In genomic region chr6:23132573-23133181, GRCm38 (mm10) we compare ENCODE assay signal across 8 mouse cellular contexts. TPM values are rescaled to one million over a fixed set of nuclear protein-coding genes. Genes with fewer than 3 reads are reported as not detected.
DNase-seq lines count a peak whose midpoint lies in the region; ATAC-seq lines count a peak whose summit lies in the region.

Gene Aass (minus strand): TSS chr6:23132986.

- peak within 1 kb of the TSS; percentile 66 for H3K4me2 ChIP-seq in limb, embryonic 11.5 days (ENCODE audit: low read depth, severe bottlenecking)
- peak within 1 kb of the TSS; percentile 83 for H3K4me2 ChIP-seq in midbrain, embryonic 12.5 days (replicated peaks)

- no peaks in the 10 kb centered on the region for H3K36me3 ChIP-seq in limb, embryonic 11.5 days (ENCODE audit: control insufficient read depth, insufficient read depth, low read length)
- H3K36me3 ChIP-seq in midbrain, embryonic 12.5 days = no peaks in the 10 kb centered on the region

- H3K9me3 ChIP-seq in limb, embryonic 11.5 days (ENCODE audit: control insufficient read depth, low read length) = no peaks in the 10 kb centered on the region
- no peaks in the 10 kb centered on the region for H3K9me3 ChIP-seq in midbrain, embryonic 12.5 days

- H3K27ac ChIP-seq in limb, embryonic 11.5 days (replicated peaks; ENCODE audit: low read depth, low read length) = no peak within 1 kb of the TSS
- no peak within 1 kb of the TSS for H3K27ac ChIP-seq in midbrain, embryonic 12.5 days (replicated peaks)

- 0 out of 2 replicates have a peak, but pooled peaks cover 2% of the 10 kb centered on the region for H3K4me1 ChIP-seq in limb, embryonic 11.5 days (ENCODE audit: control insufficient read depth, insufficient read depth, low read length)
- peaks cover 6% of the 10 kb centered on the region for H3K4me1 ChIP-seq in midbrain, embryonic 12.5 days

- DNase-seq in ES-CJ7 (ENCODE audit: low read depth, low spot score) = peak; percentile 78
- peak; percentile 17 for DNase-seq in brain, adult 2 months (ENCODE audit: low read depth, low spot score)
- DNase-seq in gastrocnemius, postnatal 10 days = peak; percentile 34
- peak; percentile 26 for DNase-seq in hindlimb bud, embryonic 11.5 days (ENCODE audit: extremely low spot score, low read depth, low spot score)
- DNase-seq in limb, embryonic 11.5 days (ENCODE audit: low spot score) = peak; percentile 63
- peak; percentile 39 for DNase-seq in testis, postnatal 14 days (ENCODE audit: low spot score)
- DNase-seq in thymus, postnatal 25 days = no peak

- ATAC-seq in limb, embryonic 11.5 days (ENCODE audit: insufficient number of reproducible peaks, low FRiP score, low TSS enrichment, low read depth) = peak; percentile 91
- ATAC-seq in midbrain, embryonic 12.5 days (ENCODE audit: low FRiP score, low read depth) = peak; percentile 87

- WGBS in limb, embryonic 11.5 days = under 1% methylated on average over 20 of the region's 20 CpGs
- under 1% methylated on average over 20 of the region's 20 CpGs for WGBS in midbrain, embryonic 12.5 days

- H3K4me3 ChIP-seq in limb, embryonic 11.5 days (ENCODE audit: low read depth, low read length) = peak within 1 kb of the TSS; percentile 46
- peak within 1 kb of the TSS; percentile 48 for H3K4me3 ChIP-seq in midbrain, embryonic 12.5 days

- peak within 1 kb of the TSS; percentile 12 for H3K9ac ChIP-seq in limb, embryonic 11.5 days (ENCODE audit: low read length)
- H3K9ac ChIP-seq in midbrain, embryonic 12.5 days (replicated peaks) = peak within 1 kb of the TSS; percentile 44

- no peaks in the 10 kb centered on the region for H3K27me3 ChIP-seq in limb, embryonic 11.5 days (ENCODE audit: control insufficient read depth, insufficient read depth, low read length)
- peaks cover 24% of the 10 kb centered on the region for H3K27me3 ChIP-seq in midbrain, embryonic 12.5 days

RNA-seq across cellular contexts. Expression of gene Aass, which starts in this region (rescaled TPM):
- under 1 TPM; 0.19 to 0.23 TPM for total RNA-seq in gastrocnemius, postnatal 10 days (2021)
- 8.4 and 9.8 TPM in 2 replicates for polyA plus RNA-seq in limb, embryonic 11.5 days (2014; fragmentation: Nextera tagmentation; extraction: Ambion mirVana)
- polyA plus RNA-seq in midbrain, embryonic 12.5 days (2016; fragmentation: Nextera tagmentation; extraction: Ambion mirVana) = 0.92 and 1.6 TPM in 2 replicates

Comparison
In these comparisons a context has a peak if more than half of its experiments do, and no peak if none do; other contexts are left out.
1. Peak in DNase-seq in gastrocnemius, postnatal 10 days; RNA of the gene not detected or under 1 TPM.